Comparison of ENCODE assay signal across 8 mouse cellular contexts in the genomic region with DNA sequence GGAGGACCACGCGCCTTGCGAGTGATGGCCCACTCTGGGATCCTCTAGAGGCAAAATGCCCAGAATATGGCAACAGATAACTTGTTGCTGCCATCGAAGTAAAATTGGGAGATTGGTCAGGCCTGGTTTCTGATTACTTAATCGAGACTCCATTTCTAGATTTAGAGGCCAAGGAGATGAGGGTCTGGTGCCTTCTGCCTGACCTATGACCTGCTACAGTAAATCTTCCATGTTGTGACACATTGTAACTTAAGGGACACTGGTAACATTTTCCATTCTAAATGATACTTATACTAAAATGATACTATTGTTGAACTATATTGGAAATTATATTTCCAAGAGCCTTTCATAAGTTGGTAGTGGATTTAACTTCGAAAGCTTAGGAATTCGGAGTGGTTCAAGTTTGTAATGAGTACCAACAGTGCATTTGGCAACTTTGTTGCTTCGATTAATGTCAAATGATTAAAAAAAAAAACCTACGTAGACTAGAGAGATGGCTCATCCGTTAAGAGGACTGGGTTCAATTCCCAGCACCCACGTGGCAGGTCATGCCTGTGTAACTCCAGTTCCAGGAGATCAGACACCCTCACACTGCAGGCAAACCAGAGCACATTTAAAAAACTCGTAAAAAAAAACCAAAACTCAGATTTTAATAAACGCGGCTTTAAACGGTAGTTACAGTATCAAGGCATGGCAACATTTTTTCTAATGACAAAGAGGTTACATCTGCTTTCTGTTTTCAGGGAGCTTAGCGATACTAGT. TPM values are rescaled to one million over a fixed set of nuclear protein-coding genes. Genes with fewer than 3 reads are reported as not detected.
DNase-seq lines count a peak whose midpoint lies in the region; ATAC-seq lines count a peak whose summit lies in the region.

No protein-coding gene starts in this region.

- peaks cover 17% of the 10 kb centered on the region for H3K36me3 ChIP-seq in embryonic facial prominence, embryonic 12.5 days
- H3K36me3 ChIP-seq in limb, embryonic 12.5 days: peaks cover 27% of the 10 kb centered on the region
- peaks cover 3% of the 10 kb centered on the region; the same call in 1 of the 2 replicates for H3K36me3 ChIP-seq in stomach, embryonic 16.5 days (ENCODE audit: control insufficient read depth, insufficient read depth, low read length)

- DNase-seq in embryo, embryonic 11 days: peak; percentile 7
- no peak for DNase-seq in embryo, embryonic 9.5 days (ENCODE audit: extremely low spot score)
- peak; percentile 46 for DNase-seq in 3T3-L1 (ENCODE audit: low read depth, low spot score)
- DNase-seq in ovary, adult 18-20 months (ENCODE audit: low spot score): no peak
- no peak for DNase-seq in left cerebral cortex, postnatal 36 days (ENCODE audit: low spot score in 2 of 2)

- peak overlapping the region; percentile 80 for H3K4me3 ChIP-seq in embryonic facial prominence, embryonic 12.5 days
- peak overlapping the region; percentile 82 for H3K4me3 ChIP-seq in limb, embryonic 12.5 days (replicated peaks)
- H3K4me3 ChIP-seq in stomach, embryonic 16.5 days (replicated peaks; ENCODE audit: low read length): peak overlapping the region; percentile 91

- H3K9ac ChIP-seq in embryonic facial prominence, embryonic 12.5 days: peak overlapping the region; percentile 95
- H3K9ac ChIP-seq in limb, embryonic 12.5 days (replicated peaks): peak overlapping the region; percentile 98
- H3K9ac ChIP-seq in stomach, embryonic 16.5 days (ENCODE audit: low read length): peak overlapping the region; percentile 99

- intact Hi-C loops in left cerebral cortex, postnatal 36 days (cut with DNase I): loop anchor here (5.0 kb wide), 1 partner anchor 65 kb away; no protein-coding TSS in a partner anchor

- H3K4me1 ChIP-seq in embryonic facial prominence, embryonic 12.5 days: peaks cover 3% of the 10 kb centered on the region; the same call in 1 of the 2 replicates
- peaks cover 7% of the 10 kb centered on the region; the same call in 1 of the 2 replicates for H3K4me1 ChIP-seq in limb, embryonic 12.5 days (replicated peaks)
- H3K4me1 ChIP-seq in stomach, embryonic 16.5 days (ENCODE audit: control insufficient read depth, insufficient read depth, low read length): no peaks in the 10 kb centered on the region

- H3K27me3 ChIP-seq in embryonic facial prominence, embryonic 12.5 days: no peaks in the 10 kb centered on the region
- H3K27me3 ChIP-seq in limb, embryonic 12.5 days: no peaks in the 10 kb centered on the region
- H3K27me3 ChIP-seq in stomach, embryonic 16.5 days (ENCODE audit: control insufficient read depth, insufficient read depth, low read length): no peaks in the 10 kb centered on the region

- peak overlapping the region; percentile 69 for H3K4me2 ChIP-seq in embryonic facial prominence, embryonic 12.5 days (replicated peaks)
- peak overlapping the region; percentile 76 for H3K4me2 ChIP-seq in limb, embryonic 12.5 days
- peak overlapping the region; percentile 63 for H3K4me2 ChIP-seq in stomach, embryonic 16.5 days (ENCODE audit: low read depth, low read length)

- H3K9me3 ChIP-seq in embryonic facial prominence, embryonic 12.5 days: no peaks in the 10 kb centered on the region
- H3K9me3 ChIP-seq in limb, embryonic 12.5 days: no peaks in the 10 kb centered on the region
- H3K9me3 ChIP-seq in stomach, embryonic 16.5 days (replicated peaks; ENCODE audit: control insufficient read depth, low read length): no peaks in the 10 kb centered on the region

- no peak for ATAC-seq in embryonic facial prominence, embryonic 12.5 days (ENCODE audit: insufficient number of reproducible peaks, insufficient read depth, low FRiP score, low TSS enrichment)
- no peak for ATAC-seq in limb, embryonic 12.5 days (ENCODE audit: insufficient number of reproducible peaks, insufficient read depth, low FRiP score, low TSS enrichment, low read depth)
- no peak for ATAC-seq in stomach, embryonic 16.5 days (ENCODE audit: insufficient read depth, low FRiP score)

- WGBS in embryonic facial prominence, embryonic 12.5 days: 11% methylated on average over 16 of the region's 16 CpGs
- WGBS in limb, embryonic 12.5 days: 10% methylated on average over 16 of the region's 16 CpGs
- WGBS in stomach, embryonic 16.5 days: 11% methylated on average over 16 of the region's 16 CpGs

- H3K27ac ChIP-seq in embryonic facial prominence, embryonic 12.5 days: peak overlapping the region; percentile 99
- peak overlapping the region; percentile 99 for H3K27ac ChIP-seq in limb, embryonic 12.5 days
- H3K27ac ChIP-seq in stomach, embryonic 16.5 days (ENCODE audit: low read length): peak overlapping the region; percentile 99

RNA-seq across cellular contexts. Expression of a gene that starts 1.5 kb away (rescaled TPM):
- 152 and 163 TPM in 2 replicates for polyA plus RNA-seq in embryonic facial prominence, embryonic 12.5 days (2016; fragmentation: Nextera tagmentation; extraction: Ambion mirVana)
- 180 and 181 TPM in 2 replicates for polyA plus RNA-seq in limb, embryonic 12.5 days (2016; fragmentation: Nextera tagmentation; extraction: Ambion mirVana)
- polyA plus RNA-seq in stomach, embryonic 16.5 days (2015; fragmentation: Nextera tagmentation; extraction: Ambion mirVana): 116 and 117 TPM in 2 replicates
- 100 to 1,000 TPM; 154 to 194 TPM for total RNA-seq in left cerebral cortex, postnatal 36 days (2021)

Comparison
In these comparisons a context has a peak if more than half of its experiments do, and no peak if none do; other contexts are left out.
1. DNase-seq: peak in embryo, embryonic 11 days (single experiment) and 3T3-L1 (single experiment); none in embryo, embryonic 9.5 days (single experiment), ovary, adult 18-20 months (single experiment) and left cerebral cortex, postnatal 36 days (0 of 2).
2. Peak in every context shown above with its lines, with median percentiles within 50 percentile points of each other: H3K27ac ChIP-seq, H3K4me2 ChIP-seq, H3K4me3 ChIP-seq and H3K9ac ChIP-seq.